Mouse (Mus musculus): ENCODE results near the gene Atp6v0b.

The Atp6v0b gene

DNA sequence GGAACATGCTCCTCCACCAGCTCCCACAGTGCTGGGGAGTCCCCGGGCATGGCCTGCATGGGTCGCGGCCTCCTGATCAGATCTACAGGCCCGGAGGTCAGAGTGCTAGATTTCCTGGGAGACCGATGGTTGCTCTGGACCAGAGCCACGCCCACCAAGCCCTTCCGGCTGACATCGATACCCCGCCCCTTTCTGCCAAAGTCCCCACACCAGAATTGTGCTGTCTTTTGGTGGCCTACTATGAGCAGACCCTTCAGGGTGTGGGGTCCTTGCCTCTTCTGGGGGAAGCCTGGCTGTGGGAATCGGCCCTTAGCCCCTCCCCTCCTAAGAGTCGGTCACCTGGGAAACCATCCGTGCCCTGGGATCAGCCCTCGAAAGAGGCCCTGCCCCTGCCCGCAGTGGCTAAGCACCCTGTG lies 14.7 kb downstream of the Atp6v0b start, which contains the start of gene Ccdc24:
Gene Ccdc24, minus strand, starts transcription at position 87 of the 416 bp plus-strand sequence.
- DNase-seq (ENCODE audit: low read depth, low spot score) = no peak

DNA sequence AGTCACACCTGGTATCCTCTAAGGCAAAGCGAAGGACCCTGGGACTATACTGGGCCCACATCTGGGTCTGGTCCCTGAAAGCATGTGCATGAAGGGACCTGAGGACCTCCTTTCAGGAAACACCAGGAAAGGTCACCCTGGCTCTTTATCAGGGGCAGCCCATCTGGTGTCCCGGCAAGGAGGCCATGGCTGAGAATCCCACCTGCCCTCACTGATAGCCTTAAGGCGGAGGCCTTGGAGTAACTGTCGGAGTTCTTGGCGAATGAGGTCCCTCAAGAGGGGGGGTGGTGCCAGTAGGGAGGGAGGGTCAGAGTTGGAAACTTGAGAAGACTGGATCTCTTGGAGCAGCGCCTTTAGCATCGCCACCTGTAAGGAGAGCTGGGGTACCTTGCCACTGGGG lies 15.3 kb downstream of the Atp6v0b start:
- DNase-seq (ENCODE audit: low read depth, low spot score) = no peak

DNA sequence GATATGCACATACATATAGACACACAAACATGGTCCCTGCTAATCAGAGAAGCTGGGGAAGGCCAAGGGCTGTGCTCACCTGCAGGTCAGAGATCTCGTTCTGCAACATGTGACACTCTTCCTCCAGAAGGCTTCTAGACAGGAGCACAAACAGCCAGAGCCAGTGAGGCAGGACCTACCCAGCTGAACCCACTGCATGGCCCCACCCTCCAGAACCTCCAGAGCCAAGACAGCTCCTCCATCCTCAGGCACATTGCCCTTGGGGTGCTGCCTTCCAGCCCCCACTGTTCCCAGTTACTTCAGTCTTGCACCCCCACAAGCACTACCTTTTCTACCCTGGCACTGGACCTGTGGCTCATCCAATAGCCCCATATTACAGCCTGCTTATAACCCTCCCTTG lies 16.7 kb downstream of the Atp6v0b start:
- no peak for DNase-seq (ENCODE audit: low read depth, low spot score)

DNA sequence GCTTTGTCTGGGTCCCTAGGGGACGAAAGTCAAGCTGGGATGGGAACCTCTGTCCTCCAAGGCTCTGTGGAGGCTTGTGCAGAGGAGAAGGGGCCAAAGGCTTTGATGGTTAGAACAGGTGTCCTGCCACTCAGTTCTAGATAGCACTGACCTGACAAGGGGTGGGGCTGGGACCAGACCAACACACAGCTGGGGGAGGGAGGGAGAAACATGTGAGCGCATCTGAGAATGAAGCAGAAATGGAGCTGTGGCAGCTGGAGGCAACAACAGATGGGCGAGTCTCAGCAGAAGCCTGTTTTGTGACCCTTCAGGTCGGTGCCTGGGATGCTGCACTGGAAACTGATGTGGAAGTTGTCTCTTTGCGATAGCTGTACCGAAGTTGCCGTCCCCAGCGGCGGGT lies 17.8 kb downstream of the Atp6v0b start:
- DNase-seq (ENCODE audit: low read depth, low spot score) = no peak

DNA sequence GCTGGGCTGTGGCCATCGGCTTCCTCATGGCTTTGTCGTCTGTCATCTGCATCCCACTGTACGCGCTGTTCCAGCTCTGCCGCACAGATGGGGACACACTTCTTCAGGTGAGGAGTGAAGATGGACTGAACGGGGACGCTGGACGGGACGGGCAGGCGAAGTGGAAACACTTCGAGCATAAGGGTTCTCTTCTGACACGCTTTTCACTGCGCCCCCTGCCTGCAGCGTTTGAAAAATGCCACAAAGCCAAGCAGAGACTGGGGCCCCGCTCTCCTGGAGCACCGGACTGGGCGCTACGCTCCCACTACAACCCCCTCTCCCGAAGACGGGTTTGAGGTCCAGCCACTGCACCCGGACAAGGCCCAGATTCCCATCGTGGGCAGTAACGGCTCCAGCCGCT lies 19.3 kb downstream of the Atp6v0b start:
- DNase-seq (ENCODE audit: low read depth, low spot score) = peak; percentile 28

DNA sequence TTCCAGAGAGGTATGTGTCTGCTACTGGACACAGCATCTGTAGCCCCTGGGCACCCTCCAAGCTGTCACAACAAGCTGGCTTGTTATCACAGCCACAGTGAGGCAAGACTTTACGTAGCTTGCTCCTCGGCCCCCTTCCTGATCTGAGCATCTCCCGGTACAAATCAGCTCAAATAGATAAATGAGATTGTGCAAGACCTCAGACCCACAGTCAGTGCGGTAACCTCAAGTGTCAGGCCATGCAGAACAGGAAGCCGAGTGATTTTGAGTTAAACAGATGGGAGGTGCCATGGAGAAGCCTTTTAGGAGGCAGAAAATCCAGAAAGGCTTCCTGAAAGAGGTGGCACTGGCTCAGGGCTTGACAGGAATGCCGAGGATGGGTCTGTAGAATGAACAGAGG lies 20.1 kb downstream of the Atp6v0b start:
- DNase-seq (ENCODE audit: low read depth, low spot score) = no peak

DNA sequence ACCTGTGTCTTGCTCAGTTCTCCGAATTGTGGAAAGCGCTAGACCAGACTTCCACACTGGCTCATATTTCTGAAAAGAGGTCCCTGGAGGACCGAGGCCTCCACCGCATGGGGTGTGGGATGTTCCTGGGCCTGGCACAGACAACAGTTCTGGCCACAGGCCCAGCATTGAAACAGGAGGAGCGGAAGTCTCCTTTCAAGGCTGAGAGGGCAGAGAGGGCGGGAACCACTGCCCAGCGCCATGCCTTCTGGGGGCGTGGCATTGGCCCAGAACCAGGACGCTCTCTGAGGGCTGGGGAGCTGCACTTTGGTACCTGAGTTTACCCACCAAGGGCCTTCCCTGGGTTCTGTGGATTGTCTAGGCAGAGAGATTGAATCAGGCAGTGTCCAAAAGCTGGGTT lies 21.1 kb downstream of the Atp6v0b start:
- no peak for DNase-seq (ENCODE audit: low read depth, low spot score)

DNA sequence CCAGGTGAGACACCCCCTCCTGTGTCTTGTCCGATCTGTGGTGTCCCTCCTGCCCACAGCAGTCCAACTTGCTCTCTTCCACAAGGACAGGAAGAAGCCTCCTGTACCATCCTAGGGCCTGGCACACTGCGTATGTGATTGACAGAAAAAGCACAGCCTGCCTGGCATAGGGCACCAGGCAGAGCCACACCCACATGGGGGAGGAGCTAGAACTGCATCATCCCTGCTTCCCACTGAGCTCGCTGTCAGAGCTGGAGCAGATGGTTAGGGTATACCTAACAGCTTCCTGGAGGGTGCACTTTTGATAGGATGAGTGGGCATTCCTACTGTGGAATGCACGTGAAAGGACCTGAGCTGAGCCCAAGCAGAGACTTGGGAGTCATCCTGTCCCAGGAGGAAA lies 24.3 kb downstream of the Atp6v0b start:
- DNase-seq (ENCODE audit: low read depth, low spot score) = no peak

DNA sequence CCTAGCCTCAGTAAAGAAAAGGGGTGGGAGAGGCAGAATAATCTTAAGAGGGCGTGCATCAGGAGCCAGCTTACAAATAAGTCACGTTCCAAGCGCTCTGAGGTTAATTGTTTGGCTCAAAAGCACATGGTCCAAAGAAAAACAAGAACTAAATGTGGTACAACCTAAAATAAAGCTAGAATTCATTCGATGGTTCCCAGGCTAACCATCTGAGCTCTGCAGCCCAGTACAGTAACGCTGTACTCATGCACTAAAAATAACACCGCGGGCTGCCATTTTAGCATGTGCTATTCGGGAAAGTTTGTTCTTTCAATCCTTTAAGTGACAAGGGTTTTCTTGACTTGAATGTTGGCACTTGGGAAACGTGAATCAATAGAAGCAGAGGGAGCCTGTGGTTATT lies 26.6 kb downstream of the Atp6v0b start:
- no peak for DNase-seq (ENCODE audit: low read depth, low spot score)

DNA sequence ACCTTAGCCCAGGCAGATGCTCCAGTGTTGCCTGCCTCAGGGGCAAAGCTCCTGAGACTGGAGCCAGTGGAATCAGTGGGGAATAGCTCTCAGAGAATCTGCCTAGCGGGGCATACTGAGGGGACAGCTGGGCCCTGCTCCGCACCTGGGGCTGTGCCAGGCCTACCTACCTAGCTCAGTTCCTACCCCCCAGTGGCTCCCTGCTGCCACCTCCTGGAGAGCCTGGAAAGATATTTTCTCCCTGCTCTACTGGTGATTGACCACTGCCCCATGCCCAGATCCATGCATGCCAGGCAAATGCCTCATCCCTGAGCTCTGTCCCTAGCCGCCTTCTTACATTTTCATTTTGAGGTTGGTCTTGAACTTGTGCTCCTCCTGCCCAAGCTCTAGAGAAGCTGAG lies 28.3 kb downstream of the Atp6v0b start:
- peak; percentile 14 for DNase-seq (ENCODE audit: low read depth, low spot score)

DNA sequence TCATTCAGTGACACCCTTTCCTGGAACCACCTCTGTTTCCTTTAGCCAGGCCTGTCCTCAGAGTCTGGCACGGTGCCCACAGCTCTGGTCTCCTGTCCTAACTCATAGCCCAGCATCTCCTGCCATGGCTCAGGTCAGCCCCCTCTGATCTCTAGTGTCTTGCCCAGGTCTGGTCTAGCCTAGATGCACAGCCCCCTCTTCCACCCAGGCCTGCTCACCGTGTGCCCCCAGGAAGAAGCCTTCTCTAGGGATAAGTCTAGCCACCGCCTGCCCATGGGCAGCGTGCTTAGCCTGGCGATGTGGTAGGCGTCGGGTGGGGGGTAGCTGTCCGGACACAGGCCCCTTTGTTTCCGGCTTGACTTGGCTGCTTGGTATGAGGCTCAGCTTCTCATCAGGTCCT lies 32.0 kb downstream of the Atp6v0b start:
- no peak for DNase-seq (ENCODE audit: low read depth, low spot score)

DNA sequence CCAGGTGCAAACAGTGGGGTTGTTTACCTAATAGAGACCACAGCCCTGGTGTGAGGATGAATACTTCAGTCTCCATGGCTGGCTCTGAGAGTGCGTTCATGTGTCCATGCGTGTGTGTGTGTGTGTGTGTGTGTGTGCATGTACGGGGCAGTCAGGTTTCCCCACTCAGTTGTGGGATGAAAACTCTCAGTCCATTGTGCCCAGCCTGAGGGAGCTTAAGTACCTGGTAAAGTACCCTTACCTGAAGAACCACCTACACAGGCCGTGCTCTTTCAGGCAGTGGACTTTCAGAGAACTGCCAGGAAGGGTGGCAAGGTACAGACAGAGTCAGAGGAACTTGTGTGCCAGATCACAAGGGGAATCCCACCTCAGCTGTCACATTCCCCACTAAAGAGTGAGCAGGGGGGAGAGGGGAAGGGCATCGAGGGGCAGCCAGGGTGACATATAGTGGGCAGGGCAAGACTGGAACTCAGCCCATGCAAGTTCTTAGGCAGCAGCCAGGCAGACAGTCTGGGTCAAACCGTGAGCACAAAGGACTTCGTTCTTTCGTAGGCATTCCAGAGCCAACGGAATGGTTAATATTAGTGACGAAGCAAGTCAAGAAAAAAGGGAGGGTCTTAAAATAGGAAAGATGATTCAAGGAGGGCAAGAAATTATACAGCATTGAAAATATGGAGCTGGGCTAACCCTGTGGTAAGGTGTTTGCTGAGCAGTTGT lies 34.8 kb downstream of the Atp6v0b start:
- DNase-seq (ENCODE audit: low read depth, low spot score) = no peak

DNA sequence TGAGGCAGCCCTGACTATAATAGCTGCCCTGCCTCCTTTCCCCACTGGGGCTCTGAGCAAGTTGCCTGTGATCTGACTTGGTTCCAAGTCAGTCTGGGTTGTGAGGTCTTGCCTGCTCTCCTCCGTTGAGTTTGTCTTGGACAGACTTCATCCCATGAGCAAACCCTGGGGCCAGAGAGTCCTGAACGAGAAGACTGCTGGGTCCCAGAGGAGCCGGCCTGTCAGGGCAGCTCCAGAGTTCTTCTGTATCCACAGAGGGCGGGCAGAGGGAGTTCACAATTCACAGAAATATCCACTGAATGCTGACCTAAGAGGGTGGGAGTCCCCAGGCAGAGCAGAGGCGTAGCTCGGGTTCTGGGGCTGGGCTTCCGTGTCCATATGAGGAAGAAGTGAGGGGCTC lies 36.3 kb downstream of the Atp6v0b start:
- DNase-seq (ENCODE audit: low read depth, low spot score) = no peak

DNA sequence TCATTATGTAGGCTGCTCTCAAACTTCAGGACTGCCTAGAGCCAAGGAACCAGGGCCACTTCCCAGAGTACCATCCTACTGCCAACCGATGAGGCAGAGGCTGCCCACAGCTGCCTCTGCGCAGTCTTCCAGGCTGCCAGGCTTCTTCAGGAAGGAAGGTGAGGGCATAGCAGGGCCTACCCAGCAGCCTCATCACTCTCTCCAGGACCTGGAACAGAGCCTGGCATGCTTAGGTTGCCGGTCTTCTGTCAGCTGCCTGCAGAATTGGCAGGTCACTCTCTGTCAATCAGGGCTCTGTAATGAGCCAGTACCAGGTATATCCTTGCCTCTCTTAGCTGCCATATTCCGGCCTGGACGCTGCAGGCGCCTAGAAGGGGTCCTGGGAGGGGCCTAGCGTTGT lies 37.0 kb downstream of the Atp6v0b start:
- DNase-seq (ENCODE audit: low read depth, low spot score) = no peak

DNA sequence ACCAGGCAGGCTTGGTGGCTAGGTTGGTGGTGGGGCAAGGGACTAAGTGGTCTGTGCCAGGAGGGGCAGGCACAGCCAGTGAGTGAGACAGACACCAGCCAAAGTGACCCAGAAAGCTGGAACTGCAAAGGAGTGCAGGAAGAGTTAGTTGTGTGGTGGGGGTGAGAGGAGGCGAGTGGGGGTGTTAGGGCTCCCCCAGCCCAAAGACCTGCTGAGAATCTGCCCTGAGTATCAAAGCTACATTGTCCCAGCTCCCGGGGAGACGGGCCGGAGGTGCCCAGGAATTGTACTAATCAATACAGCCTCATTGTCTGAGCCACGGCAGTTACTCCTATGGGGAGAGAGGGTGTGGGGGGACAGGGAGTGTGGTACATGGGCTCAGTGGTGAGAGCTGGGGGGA lies 37.6 kb downstream of the Atp6v0b start:
- DNase-seq (ENCODE audit: low read depth, low spot score) = no peak

DNA sequence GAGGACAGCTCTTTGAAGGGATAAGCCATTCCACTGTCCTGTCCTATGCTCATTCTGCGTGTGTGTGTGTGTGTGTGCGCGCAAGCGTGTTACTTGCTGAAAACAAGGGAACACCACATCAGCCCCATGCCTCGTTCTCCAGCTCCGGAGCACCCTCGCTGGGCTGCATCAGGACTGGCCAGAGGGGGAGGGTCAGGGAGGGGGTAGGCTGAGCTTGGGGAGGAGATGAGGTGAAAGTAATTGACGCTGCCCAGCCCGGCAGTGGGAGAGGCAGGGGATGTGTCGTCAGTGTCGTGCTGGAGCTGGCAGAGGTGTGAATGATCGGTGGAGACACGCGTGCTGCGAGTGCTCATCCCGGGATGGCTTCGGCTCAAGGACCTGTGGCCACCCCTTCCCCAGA lies 38.1 kb downstream of the Atp6v0b start:
- no peak for DNase-seq (ENCODE audit: low read depth, low spot score)

DNA sequence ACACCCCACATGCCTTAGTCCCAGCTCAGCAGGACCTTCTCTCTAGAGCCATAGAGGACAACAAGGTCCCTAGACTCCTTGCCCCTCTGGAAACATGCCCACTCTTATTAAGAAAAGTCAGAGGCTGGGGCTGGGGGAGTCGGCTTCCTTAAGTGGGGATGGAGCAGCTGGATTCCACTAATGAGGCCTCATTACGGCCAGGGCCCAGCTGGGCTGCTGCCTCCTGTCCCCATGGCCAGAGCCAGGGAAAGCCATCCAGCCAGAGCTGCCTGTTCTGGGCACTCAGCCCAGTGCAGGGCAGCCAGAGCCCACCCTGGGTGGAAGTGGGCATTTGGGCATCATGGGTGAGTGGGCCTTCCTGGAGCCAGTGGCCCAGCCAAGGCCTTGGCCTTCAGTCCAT lies 40.1 kb downstream of the Atp6v0b start:
- DNase-seq (ENCODE audit: low read depth, low spot score) = no peak

DNA sequence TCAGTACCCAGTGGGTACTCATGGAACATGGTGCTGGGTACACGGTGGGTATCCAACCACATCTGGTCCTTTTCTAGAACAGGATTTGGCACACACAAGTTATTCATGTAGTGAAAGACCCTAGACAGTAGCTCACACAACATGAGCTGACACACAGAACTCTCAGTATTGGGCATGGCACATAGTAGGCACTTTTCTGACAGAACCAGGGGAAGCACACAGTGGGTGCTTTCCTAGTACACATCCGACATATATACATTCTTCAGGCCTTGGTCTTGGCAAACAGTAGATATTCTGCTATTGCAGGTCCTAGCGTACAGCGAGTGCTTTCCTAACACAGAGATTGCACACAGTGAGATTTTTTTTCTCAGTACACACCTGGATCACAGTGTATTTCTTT lies 40.9 kb downstream of the Atp6v0b start:
- no peak for DNase-seq (ENCODE audit: low read depth, low spot score)

DNA sequence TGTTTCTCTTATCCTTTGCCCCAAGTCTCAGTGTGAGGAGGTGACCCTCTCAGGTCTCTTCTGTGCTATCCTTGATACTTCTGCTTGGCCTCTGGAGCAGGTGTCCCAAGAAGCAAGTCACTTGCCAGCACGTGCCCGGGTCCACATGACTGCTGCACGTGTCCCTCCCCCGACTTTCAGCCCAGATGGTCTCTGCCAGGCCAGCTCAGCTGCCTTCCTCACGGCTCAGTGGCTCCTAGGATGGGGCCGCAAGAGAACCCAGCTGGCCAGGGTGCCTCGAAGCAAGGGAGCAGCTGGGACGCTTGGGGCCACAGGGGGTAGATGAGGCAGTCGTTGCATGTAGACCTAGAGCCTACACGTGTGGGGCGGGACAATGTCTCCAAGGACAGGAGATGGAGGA lies 41.8 kb downstream of the Atp6v0b start:
- DNase-seq (ENCODE audit: low read depth, low spot score) = no peak

DNA sequence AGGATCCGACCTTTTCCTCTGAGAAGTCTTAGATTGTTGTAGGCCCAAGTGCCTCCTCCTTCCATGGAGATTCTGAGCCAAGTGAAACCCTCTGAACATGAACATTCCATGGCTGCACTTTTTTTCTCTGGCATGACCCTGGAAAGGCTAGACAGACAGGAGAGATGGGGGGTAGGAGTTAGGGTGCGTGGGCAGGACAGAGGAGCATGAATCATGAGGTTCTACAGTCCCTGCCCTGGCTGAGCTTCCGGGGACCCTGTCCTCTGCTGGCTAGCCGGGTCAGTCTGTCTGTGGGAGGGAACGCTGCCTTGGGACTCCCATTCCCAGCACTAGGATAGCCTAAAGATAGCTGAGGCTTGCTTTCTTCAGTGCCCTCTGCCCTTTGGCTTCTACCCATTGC lies 42.7 kb downstream of the Atp6v0b start:
- no peak for DNase-seq (ENCODE audit: low read depth, low spot score)

DNA sequence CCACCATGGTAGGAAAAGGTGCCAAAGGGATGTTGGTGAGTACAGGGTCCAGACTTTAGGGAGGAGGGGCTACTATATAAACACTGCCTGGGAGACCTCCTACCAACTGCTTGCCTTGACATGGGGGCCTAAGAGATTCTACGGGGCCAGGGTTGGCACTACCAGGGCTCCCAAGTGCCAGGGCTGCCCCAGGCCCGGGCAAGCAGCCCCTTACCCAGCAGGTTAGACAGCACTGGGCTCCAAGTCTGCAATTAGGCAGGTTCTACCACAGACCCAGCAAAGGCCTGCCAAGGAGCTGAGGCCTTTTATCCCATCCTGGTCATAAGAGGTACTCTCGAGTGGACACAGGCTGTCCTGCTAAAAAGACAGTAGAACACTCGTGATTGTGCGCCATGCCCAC lies 44.0 kb downstream of the Atp6v0b start:
- DNase-seq (ENCODE audit: low read depth, low spot score) = no peak

DNA sequence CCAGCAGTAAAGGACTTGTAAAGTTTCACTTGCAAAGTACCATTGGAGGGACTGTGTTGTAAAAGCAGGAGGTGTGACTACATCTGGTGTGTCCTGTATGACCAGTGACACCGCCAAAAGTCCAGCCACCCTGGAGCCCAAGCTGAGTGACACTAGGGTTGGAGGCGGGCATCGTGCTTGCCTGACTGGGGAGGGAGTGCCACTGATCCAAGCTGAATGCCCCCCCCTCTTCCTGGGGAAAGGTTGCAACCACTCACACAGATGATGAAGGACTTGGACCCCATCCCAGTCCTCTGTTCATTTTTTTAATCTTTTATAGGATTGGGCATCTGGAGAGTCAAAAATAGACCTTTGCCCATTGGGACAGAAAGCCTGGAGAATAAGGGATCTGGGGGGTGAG lies 45.6 kb downstream of the Atp6v0b start:
- DNase-seq (ENCODE audit: low read depth, low spot score) = no peak

DNA sequence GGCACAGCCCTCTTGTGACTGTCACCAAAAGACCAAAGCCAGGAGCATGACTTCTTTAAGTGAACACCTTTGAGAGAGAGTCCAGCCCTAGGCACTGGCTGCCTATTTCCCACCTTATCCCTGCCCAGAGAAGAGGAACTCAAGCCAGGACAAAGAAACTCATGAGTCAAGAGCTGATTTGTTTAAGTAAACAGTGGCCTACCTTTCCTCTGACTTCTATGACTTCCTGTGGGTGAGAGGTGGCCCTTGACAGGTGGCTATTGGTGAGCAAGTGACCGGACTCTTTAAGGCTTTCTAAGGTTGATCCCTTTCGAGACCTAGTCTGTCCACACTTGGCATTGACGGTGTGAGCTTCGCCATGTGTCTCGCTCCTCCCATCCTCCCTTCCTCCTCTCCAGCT lies 46.3 kb downstream of the Atp6v0b start:
- no peak for DNase-seq (ENCODE audit: low read depth, low spot score)

DNA sequence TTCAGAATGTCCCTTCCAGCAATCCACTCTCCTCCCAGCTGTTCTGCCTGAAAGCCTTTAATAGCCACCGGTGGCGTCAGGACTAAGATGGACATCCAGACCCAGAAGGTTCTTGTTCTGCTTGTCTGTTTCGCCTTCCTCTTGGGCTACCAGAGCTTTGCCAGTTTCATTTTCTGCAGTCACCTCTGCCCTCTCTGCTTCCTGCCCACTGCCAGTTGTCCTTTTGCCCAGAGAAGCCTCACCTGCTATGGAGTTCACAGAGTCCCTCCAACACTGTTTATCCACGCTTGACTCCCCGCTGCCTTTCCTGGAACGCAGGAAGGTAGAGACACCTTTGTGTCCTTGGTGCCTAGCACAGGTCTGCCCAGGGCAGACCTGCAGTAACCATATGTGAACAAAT lies 47.8 kb downstream of the Atp6v0b start:
- no peak for DNase-seq (ENCODE audit: low read depth, low spot score)

All from CD4-positive helper T cell, adult 2 months (primary cell).